Mouse (Mus musculus) erythroblast, embryonic 14.5 days (primary cell): ENCODE results near the gene Tdrd5.

Source experiments
- GATA1 ChIP-seq: IDR thresholded peaks from 2 replicates; pipeline ENCODE4 v1.6.1; 2012; ENCODE audit warnings: low read length, inconsistent platforms, mixed read lengths
- TAL1 ChIP-seq: IDR thresholded peaks from 3 replicates; pipeline ENCODE4 v1.6.1; 2012; ENCODE audit warnings: low read length, inconsistent platforms, mixed read lengths

- TF ChIP-seq TAL1 (no peak), GATA1 (no peak)
Measured at GRCm38 (mm10) chr1:156218573-156218972, 84.9 kb downstream of the Tdrd5 start.
